Mouse (Mus musculus): ENCODE results near the gene Brd9. TPM values are rescaled to one million over a fixed set of nuclear protein-coding genes. Genes with fewer than 3 reads are reported as not detected.
"Not testable (repeated sequence)": the region's sequence is repeated elsewhere in the genome, so short reads cannot be mapped to it uniquely, and the experiment has no call there.

Gene Brd9
- total RNA-seq, 4 experiments from 2014 or later, result 75.5 to 86.0 (median 76.3) TPM

GRCm38 (mm10) chr13:73990325-73990724, 52.7 kb downstream of the Brd9 start:
- no peak for DNase-seq (ENCODE audit: low spot score in 2 of 2)

GRCm38 (mm10) chr13:73990761-73991160, 53.1 kb downstream of the Brd9 start:
- DNase-seq (ENCODE audit: low spot score in 2 of 2), result no peak

DNA sequence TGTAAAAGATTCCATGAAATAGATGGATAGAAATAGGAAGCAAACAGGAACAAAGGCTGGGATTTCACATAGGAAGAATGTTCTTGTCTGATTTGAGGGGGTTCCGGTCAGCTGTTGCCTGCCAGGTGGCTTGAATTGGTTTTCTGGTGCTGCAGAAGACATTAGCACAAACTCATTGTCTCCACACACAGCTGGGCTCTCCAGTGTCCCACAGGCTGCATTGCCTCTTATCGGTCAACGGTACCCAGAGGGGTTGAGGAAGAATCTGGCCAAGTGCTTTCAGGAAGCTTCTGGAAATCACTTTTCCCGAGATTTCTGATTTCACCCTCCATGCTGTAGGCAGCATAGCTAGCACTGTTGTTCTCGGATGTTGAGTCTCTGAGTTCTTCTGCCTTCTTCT, 53.7 kb downstream of the Brd9 start:
- no peak for DNase-seq (ENCODE audit: low spot score in 2 of 2)

DNA sequence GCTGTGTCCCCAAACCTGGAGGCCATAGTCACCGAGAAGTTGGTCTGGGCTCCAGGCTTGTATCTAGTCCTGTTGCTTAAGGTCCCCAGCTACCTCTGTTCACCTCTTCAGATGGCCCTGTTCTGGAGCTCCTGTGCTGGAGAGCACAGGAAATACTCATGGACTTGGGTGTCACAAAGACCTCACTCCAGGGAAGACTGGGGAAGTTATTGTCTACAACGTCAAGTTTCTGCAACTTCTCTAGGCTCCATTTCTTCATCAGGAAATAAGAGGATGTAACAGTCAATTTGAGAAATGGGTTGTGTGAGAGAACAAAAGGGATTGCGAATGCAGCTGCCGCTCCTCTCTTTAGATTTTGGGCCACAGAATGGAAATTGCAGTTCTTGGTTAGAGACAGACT, 58.8 kb downstream of the Brd9 start:
- no peak for DNase-seq (ENCODE audit: low spot score in 2 of 2)

DNA sequence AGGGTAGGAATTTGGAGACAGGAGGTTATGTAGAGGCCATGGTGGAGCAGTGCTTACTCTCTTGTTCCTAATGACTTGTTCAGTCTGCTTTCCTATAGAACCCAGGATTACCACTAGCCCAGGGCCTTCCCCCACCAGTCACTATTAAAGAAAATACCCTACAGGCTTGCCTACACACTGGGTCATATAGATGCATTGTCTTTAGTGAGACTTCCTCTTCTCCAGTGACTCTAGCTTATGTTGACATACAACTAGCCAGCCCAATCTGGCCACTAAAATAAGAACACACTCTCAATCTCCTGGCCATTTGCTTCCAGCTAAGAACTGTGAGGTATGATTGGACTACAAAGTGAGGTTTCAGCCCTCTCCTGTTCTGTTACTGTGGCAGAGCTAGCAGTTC, 62.9 kb downstream of the Brd9 start:
- no peak for DNase-seq (ENCODE audit: low spot score in 2 of 2)

GRCm38 (mm10) chr13:74000961-74001360, 63.4 kb downstream of the Brd9 start:
- no peak for DNase-seq (ENCODE audit: low spot score in 2 of 2)

DNA sequence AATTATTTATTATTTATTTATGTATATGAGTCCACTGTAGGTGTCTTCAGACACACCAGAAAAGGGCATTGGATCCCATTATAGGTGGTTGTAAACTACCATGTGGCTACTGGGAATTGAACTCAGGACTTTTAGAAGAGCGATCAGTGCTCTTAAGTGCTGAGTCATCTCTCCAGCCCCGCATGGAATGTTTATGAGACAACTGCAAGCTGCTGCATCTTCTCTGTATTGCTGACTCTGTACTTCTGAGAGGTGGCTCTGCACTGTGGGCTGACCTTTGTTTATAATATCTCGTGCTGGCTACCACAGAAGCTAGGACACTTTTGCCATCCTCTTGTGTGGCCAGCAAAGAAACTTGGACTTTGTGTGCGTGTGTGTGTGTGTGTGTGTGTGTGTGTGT, 63.9 kb downstream of the Brd9 start:
- no peak for DNase-seq (ENCODE audit: low spot score in 2 of 2)

GRCm38 (mm10) chr13:74006881-74007280, 69.3 kb downstream of the Brd9 start:
- DNase-seq (ENCODE audit: low spot score in 2 of 2), result not testable (repeated sequence)

- not testable (repeated sequence) for DNase-seq (ENCODE audit: low spot score in 2 of 2)
Observed at GRCm38 (mm10) chr13:74008216-74008615, 70.6 kb downstream of the Brd9 start.

GRCm38 (mm10) chr13:74008948-74009718, 71.5 kb downstream of the Brd9 start, which contains the start of gene Tppp:
Gene Tppp (plus strand): TSS chr13:74009407.
- peak; percentile 88 to 95 for DNase-seq (ENCODE audit: low spot score in 2 of 2)

DNA sequence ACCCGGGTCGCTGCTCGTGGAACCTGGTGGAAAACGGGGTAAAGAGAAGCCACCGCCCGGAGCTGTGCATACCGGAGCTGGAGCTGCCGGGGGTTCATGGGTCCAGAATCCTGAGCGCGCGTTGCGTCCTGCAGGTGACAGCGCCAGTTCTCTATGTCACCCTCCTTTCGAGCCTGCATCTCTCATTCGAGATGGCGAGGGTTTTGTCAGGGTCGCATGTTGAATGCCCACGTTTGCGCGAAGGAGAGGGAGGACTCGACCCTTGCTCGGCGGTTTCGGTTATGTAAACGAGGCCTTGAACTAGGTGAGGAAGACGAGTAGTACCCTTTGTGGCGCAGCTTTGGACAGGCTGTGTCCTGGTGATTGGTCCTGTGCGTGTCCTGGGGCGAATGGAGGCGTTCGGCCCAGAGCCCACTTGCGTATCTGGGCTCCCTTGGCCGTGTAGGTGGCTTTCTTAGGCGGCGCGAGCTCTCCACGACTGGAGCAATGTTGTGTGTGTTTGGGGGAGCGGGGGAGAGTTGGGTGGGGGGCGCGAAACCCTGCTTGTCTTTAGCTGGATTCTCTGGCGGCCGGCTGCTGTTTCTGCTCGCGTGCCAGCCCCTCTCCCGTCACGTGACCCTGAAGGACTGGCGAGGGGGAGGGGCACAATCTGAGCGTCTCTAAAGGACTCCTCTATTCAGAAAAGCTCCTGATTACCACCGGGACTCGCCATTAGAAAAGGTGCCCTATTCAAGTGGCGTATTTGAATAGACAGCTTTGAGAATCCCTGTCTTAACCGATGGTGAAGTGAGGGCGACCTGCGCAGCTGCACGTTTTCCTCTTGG, 72.4 kb downstream of the Brd9 start:
- peak; percentile 61 to 85 for DNase-seq (ENCODE audit: low spot score in 2 of 2)

Small RNA genes lying within 50 kb of the gene (microRNA-seq; reads per million reads assigned to microRNA genes)
- 0 reads per million in 2 experiments for gene Gm25197

Other genes with a start within 250 kb of the Brd9 start
- gene Slc6a19, start 232.9 kb upstream of the Brd9 start, total RNA-seq (2022), result under 1 TPM in 2 of 4 experiments, not detected in 2; 0.17 to 0.18 TPM
- 10 to 100 TPM in 1 of 4 experiments, 1 to 10 TPM in 3; 3.5 to 10.8 (median 5.5) TPM for gene Slc12a7, start 204.7 kb upstream of the Brd9 start, total RNA-seq (2022)
- 1 to 10 TPM; 2.6 to 3.4 (median 3.2) TPM for gene Nkd2, start 90.2 kb upstream of the Brd9 start, total RNA-seq (2022)
- gene Trip13, start within 50 bp of the Brd9 start, total RNA-seq (2022), result 1 to 10 TPM in 1 of 4 experiments, under 1 TPM in 3; 0.37 to 2.4 (median 0.70) TPM
- gene Zdhhc11, start 26.0 kb downstream of the Brd9 start, total RNA-seq (2022), result not detected
- 100 to 1,000 TPM; 315 to 345 (median 329) TPM for gene Tppp, start 71.6 kb downstream of the Brd9 start, total RNA-seq (2022)
- gene Cep72, start 124.5 kb downstream of the Brd9 start, total RNA-seq (2022), result 1 to 10 TPM; 2.6 to 3.7 (median 2.9) TPM
- 1 to 10 TPM; 2.0 to 2.7 (median 2.4) TPM for gene Slc9a3, start 183.6 kb downstream of the Brd9 start, total RNA-seq (2022)

Data from left cerebral cortex, adult 8-10 months (tissue).